Mouse (Mus musculus): ENCODE results near the gene Hnrnph2.

The Hnrnph2 gene

GRCm38 (mm10) chrX:134600659-134601379, at the start of gene Hnrnph2, which contains the start of gene Gla:
TSS of gene Hnrnph2 (plus strand) at chrX:134601179.
TSS of gene Gla (minus strand) at chrX:134601125.
- DNase-seq = peak; percentile 82

GRCm38 (mm10) chrX:134553326-134553725, 47.7 kb upstream of the Hnrnph2 start:
- DNase-seq = no peak

- DNase-seq = no peak
Observed at GRCm38 (mm10) chrX:134554425-134554824, 46.6 kb upstream of the Hnrnph2 start.

- DNase-seq = no peak
Observed at GRCm38 (mm10) chrX:134564326-134564725, 36.7 kb upstream of the Hnrnph2 start.

GRCm38 (mm10) chrX:134566536-134567222, 34.3 kb upstream of the Hnrnph2 start:
- DNase-seq = no peak

GRCm38 (mm10) chrX:134577896-134578295, 23.1 kb upstream of the Hnrnph2 start:
- DNase-seq = no peak

- DNase-seq = no peak
Observed at GRCm38 (mm10) chrX:134580528-134581305, 20.3 kb upstream of the Hnrnph2 start.

GRCm38 (mm10) chrX:134582270-134582669, 18.7 kb upstream of the Hnrnph2 start:
- no peak for DNase-seq

- DNase-seq = no peak
Observed at GRCm38 (mm10) chrX:134582888-134583669, 17.9 kb upstream of the Hnrnph2 start, which contains the start of gene Btk. TSS of gene Btk (minus strand) at chrX:134583570.

- DNase-seq = peak; percentile 94
Observed at GRCm38 (mm10) chrX:134585103-134586002, 15.6 kb upstream of the Hnrnph2 start, which contains the start of gene Rpl36a. TSS of gene Rpl36a (plus strand) at chrX:134585654.

- DNase-seq = no peak
Observed at GRCm38 (mm10) chrX:134586447-134586846, 14.5 kb upstream of the Hnrnph2 start.

- no peak for DNase-seq
Observed at GRCm38 (mm10) chrX:134588261-134588660, 12.7 kb upstream of the Hnrnph2 start.

- DNase-seq = no peak
Observed at GRCm38 (mm10) chrX:134588997-134589396, 12.0 kb upstream of the Hnrnph2 start.

- no peak for DNase-seq
Observed at GRCm38 (mm10) chrX:134589836-134590235, 11.1 kb upstream of the Hnrnph2 start.

- no peak for DNase-seq
Observed at GRCm38 (mm10) chrX:134599922-134600565, 935 bp upstream of the Hnrnph2 start.

- no peak for DNase-seq
Observed at GRCm38 (mm10) chrX:134601380-134602120, 571 bp downstream of the Hnrnph2 start.

- DNase-seq = peak; percentile 14
Observed at GRCm38 (mm10) chrX:134609472-134609871, 8.5 kb downstream of the Hnrnph2 start.

- no peak for DNase-seq
Observed at GRCm38 (mm10) chrX:134610984-134611383, 10.0 kb downstream of the Hnrnph2 start.

- peak; percentile 21 for DNase-seq
Observed at GRCm38 (mm10) chrX:134612285-134612959, 11.4 kb downstream of the Hnrnph2 start.
